Mouse (Mus musculus): ENCODE measurements at regions not wholly inside any gene's neighbourhood (a gene's known extent, or its start where the extent isn't known, plus 50 kb on each side); places are given as distances from the start of the nearest gene placed in this dataset.

GRCm38 (mm10) chr14:29876668-29877067 is 91.4 kb upstream of the Selenok start:
- DNase-seq, result no peak

GRCm38 (mm10) chr14:29877671-29878422 is 90.3 kb upstream of the Selenok start:
- peak; percentile 3 for DNase-seq

GRCm38 (mm10) chr14:29878423-29878800 is 89.7 kb upstream of the Selenok start:
- no peak for DNase-seq

- DNase-seq, result no peak
These were observed 88.8 kb upstream of the Selenok start for GRCm38 (mm10) chr14:29879283-29879682.

GRCm38 (mm10) chr14:29882666-29883344 is 85.3 kb upstream of the Selenok start:
- DNase-seq, result no peak

GRCm38 (mm10) chr14:29895332-29895988 is 72.6 kb upstream of the Selenok start:
- peak; percentile 82 for DNase-seq

GRCm38 (mm10) chr14:29895989-29896675 is 72.0 kb upstream of the Selenok start:
- no peak for DNase-seq

- no peak for DNase-seq
These were observed 67.2 kb upstream of the Selenok start for GRCm38 (mm10) chr14:29900931-29901330.

- DNase-seq, result no peak
These were observed 64.5 kb upstream of the Selenok start for GRCm38 (mm10) chr14:29903574-29903973.

GRCm38 (mm10) chr14:29904856-29905255 is 63.3 kb upstream of the Selenok start:
- no peak for DNase-seq

GRCm38 (mm10) chr14:29909741-29910140 is 58.4 kb upstream of the Selenok start:
- peak; percentile 11 for DNase-seq

Data from adrenal gland, postnatal 10 days (tissue).